Mouse (Mus musculus) forebrain, embryonic 11.5 days (tissue): ENCODE results near the gene Myom1. TPM values are rescaled to one million over a fixed set of nuclear protein-coding genes. Genes with fewer than 3 reads are reported as not detected.

ENCODE experiments used
- ATAC-seq: fragments of 200-750 bp; cut with Nextera tagmentation; replicated peaks from 2 replicates; pipeline ENCODE4 v1.8.0; 2017; ENCODE audit warnings: moderate TSS enrichment; ENCODE audit not compliant: low FRiP score
- DNase-seq: peaks from one replicate; pipeline ENCODE4 v3.0.0-alpha.2; 2017; ENCODE audit warnings: low spot score
- H3K27ac ChIP-seq: fragments of 300-500 bp; sonication (generic); 2 replicates; pipeline ENCODE4 v1.5.1; 2014; ENCODE audit warnings: low read depth, low read length
- H3K27me3 ChIP-seq: fragments of 300-500 bp; sonication (generic); 2 replicates; pipeline ENCODE4 v1.6.1; 2014; ENCODE audit warnings: mild to moderate bottlenecking, low read length, mixed read lengths; ENCODE audit not compliant: control insufficient read depth, insufficient read depth
- H3K36me3 ChIP-seq: fragments of 300-500 bp; sonication (generic); 2 replicates; pipeline ENCODE4 v1.6.1; 2014; ENCODE audit warnings: mild to moderate bottlenecking, low read length, moderate library complexity, mixed read lengths; ENCODE audit not compliant: control insufficient read depth, insufficient read depth
- H3K4me1 ChIP-seq: fragments of 300-500 bp; sonication (generic); replicated peaks from 2 replicates; pipeline ENCODE4 v1.6.1; 2014; ENCODE audit warnings: low read length, mixed read lengths; ENCODE audit not compliant: control insufficient read depth, insufficient read depth
- H3K4me2 ChIP-seq: fragments of 300-500 bp; sonication (generic); 2 replicates; pipeline ENCODE4 v1.6.1; 2014; ENCODE audit warnings: low read depth, mild to moderate bottlenecking, low read length, moderate library complexity, mixed read lengths; ENCODE audit not compliant: severe bottlenecking
- H3K4me3 ChIP-seq: fragments of 300-500 bp; sonication (generic); 2 replicates; pipeline ENCODE4 v1.5.1; 2014; ENCODE audit warnings: low read depth, low read length
- H3K9ac ChIP-seq: fragments of 300-500 bp; sonication (generic); 2 replicates; pipeline ENCODE4 v1.6.1; 2014; ENCODE audit warnings: low read length
- H3K9me3 ChIP-seq: fragments of 300-500 bp; sonication (generic); 2 replicates; pipeline ENCODE4 v1.6.1; 2016; ENCODE audit warnings: low read length, mixed read lengths; ENCODE audit not compliant: control insufficient read depth
- WGBS: fragments of 180-500 bp; shearing (Covaris S2); extraction: QIAGEN DNeasy Blood & Tissue Kit; methylation state at CpG from one replicate; pipeline ENCODE4 v1.1.7; 2014; 5-methylcytosine and 5-hydroxymethylcytosine counted together
- polyA plus RNA-seq: library from polyadenylated mRNA; unstranded; fragments of >200 nt; fragmentation: Nextera tagmentation; extraction: Ambion mirVana; gene quantifications from 2 replicates; pipeline ENCODE4 v1.2.1, GENCODE M21; 2014

The Myom1 gene
- polyA plus RNA-seq, 1 experiment from 2014 or later, result 4.0 TPM

GRCm38 (mm10) chr17:71004186-71004960 lies 1.9 kb downstream of the Myom1 start:
- no peaks in the 10 kb centered on the region for H3K9me3 ChIP-seq
- no peak overlapping the region for H3K27ac ChIP-seq
- DNase-seq, result peak; percentile 49
- no peak overlapping the region for H3K4me2 ChIP-seq
- no peaks in the 10 kb centered on the region for H3K27me3 ChIP-seq
- no peak for ATAC-seq
- H3K36me3 ChIP-seq, result no peaks in the 10 kb centered on the region
- no peak overlapping the region for H3K9ac ChIP-seq
- H3K4me3 ChIP-seq, result no peak overlapping the region
- WGBS, result 92% methylated on average over 10 of the region's 10 CpGs
- peaks cover 5% of the 10 kb centered on the region; the same call in 1 of the 2 replicates for H3K4me1 ChIP-seq

- no peaks in the 10 kb centered on the region for H3K36me3 ChIP-seq
- no peak for DNase-seq
Observed at GRCm38 (mm10) chr17:71006976-71007375, 4.5 kb downstream of the Myom1 start.

GRCm38 (mm10) chr17:71008676-71009075 lies 6.2 kb downstream of the Myom1 start:
- Histone ChIP-seq H3K27me3 (no peaks in the 10 kb centered on the region), H3K9ac (no peak overlapping the region), H3K4me1 (no peaks in the 10 kb centered on the region), H3K9me3 (no peaks in the 10 kb centered on the region), H3K27ac (no peak overlapping the region), H3K4me2 (no peak overlapping the region), H3K36me3 (no peaks in the 10 kb centered on the region), H3K4me3 (no peak overlapping the region)
- WGBS, result 90% methylated on average over 3 of the region's 3 CpGs
- ATAC-seq (no peak), DNase-seq (no peak)

More at GRCm38 (mm10) chr17:71006976-71007375, 4.5 kb downstream of the Myom1 start:
- ATAC-seq, result no peak
- no peak overlapping the region for H3K4me3 ChIP-seq
- H3K9me3 ChIP-seq, result no peaks in the 10 kb centered on the region
- no peak overlapping the region for H3K9ac ChIP-seq
- no peaks in the 10 kb centered on the region for H3K27me3 ChIP-seq
- H3K4me2 ChIP-seq, result no peak overlapping the region
- H3K27ac ChIP-seq, result no peak overlapping the region
- WGBS, result 83% methylated on average over 5 of the region's 5 CpGs
- H3K4me1 ChIP-seq, result peaks cover 5% of the 10 kb centered on the region; the same call in 1 of the 2 replicates

- DNase-seq (peak; percentile 33), ATAC-seq (no peak)
- Histone ChIP-seq H3K4me2 (no peak overlapping the region), H3K9ac (no peak overlapping the region), H3K4me1 (no peaks in the 10 kb centered on the region), H3K9me3 (no peaks in the 10 kb centered on the region), H3K36me3 (no peaks in the 10 kb centered on the region), H3K27me3 (no peaks in the 10 kb centered on the region), H3K27ac (no peak overlapping the region), H3K4me3 (no peak overlapping the region)
- 68% methylated on average over 1 of the region's 1 CpGs for WGBS
Observed at GRCm38 (mm10) chr17:71009751-71010150, 7.3 kb downstream of the Myom1 start.

- Histone ChIP-seq H3K4me3 (no peak overlapping the region), H3K9me3 (no peaks in the 10 kb centered on the region), H3K27me3 (no peaks in the 10 kb centered on the region), H3K27ac (no peak overlapping the region), H3K4me2 (no peak overlapping the region), H3K4me1 (no peaks in the 10 kb centered on the region), H3K36me3 (no peaks in the 10 kb centered on the region), H3K9ac (no peak overlapping the region)
- 62% methylated on average over 7 of the region's 7 CpGs for whole genome bisulfite sequencing
- ATAC-seq, result no peak
- peak; percentile 40 for DNase-seq
Observed at GRCm38 (mm10) chr17:71010646-71011242, 8.3 kb downstream of the Myom1 start.

GRCm38 (mm10) chr17:71011931-71012662 lies 9.7 kb downstream of the Myom1 start:
- ATAC-seq (no peak), DNase-seq (peak; percentile 36)
- Histone ChIP-seq H3K27ac (no peak overlapping the region), H3K4me1 (no peaks in the 10 kb centered on the region), H3K4me2 (no peak overlapping the region), H3K36me3 (no peaks in the 10 kb centered on the region), H3K9ac (no peak overlapping the region), H3K4me3 (no peak overlapping the region), H3K9me3 (no peaks in the 10 kb centered on the region), H3K27me3 (no peaks in the 10 kb centered on the region)
- 89% methylated on average over 9 of the region's 9 CpGs for WGBS

- no peak overlapping the region for H3K4me3 ChIP-seq
- H3K9ac ChIP-seq, result no peak overlapping the region
- H3K4me1 ChIP-seq, result no peaks in the 10 kb centered on the region
- ATAC-seq (no peak), DNase-seq (peak; percentile 39)
- H3K27ac ChIP-seq, result no peak overlapping the region
- H3K27me3 ChIP-seq, result no peaks in the 10 kb centered on the region
- H3K4me2 ChIP-seq, result no peak overlapping the region
- 92% methylated on average over 6 of the region's 6 CpGs for WGBS
- no peaks in the 10 kb centered on the region for H3K36me3 ChIP-seq
- no peaks in the 10 kb centered on the region for H3K9me3 ChIP-seq
Observed at GRCm38 (mm10) chr17:71013105-71013504, 10.7 kb downstream of the Myom1 start.

GRCm38 (mm10) chr17:71014911-71015310 lies 12.5 kb downstream of the Myom1 start:
- Histone ChIP-seq H3K9me3 (no peaks in the 10 kb centered on the region), H3K27me3 (no peaks in the 10 kb centered on the region), H3K36me3 (no peaks in the 10 kb centered on the region), H3K27ac (no peak overlapping the region), H3K9ac (no peak overlapping the region), H3K4me3 (no peak overlapping the region), H3K4me1 (0 out of 2 replicates have a peak, but pooled peaks cover 2% of the 10 kb centered on the region), H3K4me2 (no peak overlapping the region)
- DNase-seq, result peak; percentile 33
- WGBS, result 61% methylated on average over 5 of the region's 5 CpGs
- no peak for ATAC-seq
